Mouse (Mus musculus) liver, embryonic 13.5 days (tissue): ENCODE results near the gene Nphp4. TPM values are rescaled to one million over a fixed set of nuclear protein-coding genes. Genes with fewer than 3 reads are reported as not detected.

Source experiments
- polyA plus RNA-seq: library from polyadenylated mRNA; unstranded; fragments of >200 nt; fragmentation: Nextera tagmentation; extraction: Ambion mirVana; gene quantifications from 2 replicates; pipeline ENCODE4 v1.2.1, GENCODE M21; 2015

Nphp4 gene
- polyA plus RNA-seq, 1 experiment from 2014 or later = 0.16 TPM

Other genes starting within 250 kb of the Nphp4 start
- gene Gpr153, start 202.5 kb upstream of the Nphp4 start, polyA plus RNA-seq = 0.81 and 0.82 TPM in 2 replicates
- gene Hes3, start 185.0 kb upstream of the Nphp4 start, polyA plus RNA-seq = not detected in 2 replicates
- 7.9 and 8.6 TPM in 2 replicates for gene Icmt, start 179.5 kb upstream of the Nphp4 start, polyA plus RNA-seq
- gene Rnf207, start 157.7 kb upstream of the Nphp4 start, polyA plus RNA-seq = 0.27 and 0.31 TPM in 2 replicates
- gene Rpl22, start 151.0 kb upstream of the Nphp4 start, polyA plus RNA-seq = 353 and 381 TPM in 2 replicates
- gene Chd5, start 138.1 kb upstream of the Nphp4 start, polyA plus RNA-seq = 0.21 and 0.52 TPM in 2 replicates
- gene Kcnab2, start 1.2 kb downstream of the Nphp4 start, polyA plus RNA-seq = 8.3 and 9.6 TPM in 2 replicates